Mouse (Mus musculus) heart, embryonic 16.5 days (tissue): ENCODE data around the gene Postn. TPM values are rescaled to one million over a fixed set of nuclear protein-coding genes. Genes with fewer than 3 reads are reported as not detected.
A peak's percentile ranks its signal among the peaks of the same experiment; 100 is the strongest.

Experiments used
- ATAC-seq: fragments of 200-750 bp; cut with Nextera tagmentation; replicated peaks from 2 replicates; pipeline ENCODE4 v1.8.0; 2017; ENCODE audit warnings: moderate number of reproducible peaks; ENCODE audit not compliant: insufficient read depth, low FRiP score; ENCODE audit errors: extremely low read depth
- H3K27ac ChIP-seq: fragments of 300-500 bp; sonication (generic); 2 replicates; pipeline ENCODE4 v1.5.1; 2014; ENCODE audit warnings: mild to moderate bottlenecking, low read length, control low read depth, moderate library complexity
- H3K27me3 ChIP-seq: fragments of 300-500 bp; sonication (generic); 2 replicates; pipeline ENCODE4 v1.6.1; 2014; ENCODE audit warnings: low read length, mixed read lengths; ENCODE audit not compliant: control insufficient read depth, insufficient read depth
- H3K36me3 ChIP-seq: fragments of 300-500 bp; sonication (generic); 2 replicates; pipeline ENCODE4 v1.6.1; 2014; ENCODE audit not compliant: control insufficient read depth, insufficient read depth
- H3K4me1 ChIP-seq: fragments of 300-500 bp; sonication (generic); 2 replicates; pipeline ENCODE4 v1.6.1; 2014; ENCODE audit warnings: low read length, mixed read lengths; ENCODE audit not compliant: control insufficient read depth, insufficient read depth
- H3K4me2 ChIP-seq: fragments of 300-500 bp; sonication (generic); 2 replicates; pipeline ENCODE4 v1.6.1; 2014; ENCODE audit warnings: low read depth, mild to moderate bottlenecking, control low read depth, low read length
- H3K4me3 ChIP-seq: fragments of 300-500 bp; sonication (generic); 2 replicates; pipeline ENCODE4 v1.5.1; 2014; ENCODE audit warnings: mild to moderate bottlenecking, control low read depth, low read length
- H3K9ac ChIP-seq: fragments of 300-500 bp; sonication (generic); 2 replicates; pipeline ENCODE4 v1.6.1; 2014; ENCODE audit warnings: low read length, control low read depth
- H3K9me3 ChIP-seq: fragments of 300-500 bp; sonication (generic); replicated peaks from 2 replicates; pipeline ENCODE4 v1.6.1; 2016; ENCODE audit warnings: low read length; ENCODE audit not compliant: control insufficient read depth
- WGBS: fragments of 180-500 bp; shearing (Covaris S2); extraction: QIAGEN DNeasy Blood & Tissue Kit; methylation state at CpG from one replicate; pipeline ENCODE4 v1.1.7; 2014; 5-methylcytosine and 5-hydroxymethylcytosine counted together
- polyA plus RNA-seq: library from polyadenylated mRNA; unstranded; fragments of >200 nt; fragmentation: Nextera tagmentation; extraction: Ambion mirVana; gene quantifications from 2 replicates; pipeline ENCODE4 v1.2.1, GENCODE M21; 2015

The Postn gene
- polyA plus RNA-seq, 1 experiment from 2014 or later: 476 TPM

GRCm38 (mm10) chr3:54411052-54411451 is 50.1 kb downstream of the Postn start:
- H3K4me1 ChIP-seq: no peaks in the 10 kb centered on the region
- no peaks in the 10 kb centered on the region for H3K9me3 ChIP-seq
- ATAC-seq: peak; percentile 52
- 58% methylated on average over 3 of the region's 3 CpGs for WGBS
- no peak overlapping the region for H3K9ac ChIP-seq
- H3K4me2 ChIP-seq: no peak overlapping the region
- no peaks in the 10 kb centered on the region for H3K36me3 ChIP-seq
- H3K4me3 ChIP-seq: no peak overlapping the region
- H3K27ac ChIP-seq: peak overlapping the region; percentile 56
- no peaks in the 10 kb centered on the region for H3K27me3 ChIP-seq

DNA sequence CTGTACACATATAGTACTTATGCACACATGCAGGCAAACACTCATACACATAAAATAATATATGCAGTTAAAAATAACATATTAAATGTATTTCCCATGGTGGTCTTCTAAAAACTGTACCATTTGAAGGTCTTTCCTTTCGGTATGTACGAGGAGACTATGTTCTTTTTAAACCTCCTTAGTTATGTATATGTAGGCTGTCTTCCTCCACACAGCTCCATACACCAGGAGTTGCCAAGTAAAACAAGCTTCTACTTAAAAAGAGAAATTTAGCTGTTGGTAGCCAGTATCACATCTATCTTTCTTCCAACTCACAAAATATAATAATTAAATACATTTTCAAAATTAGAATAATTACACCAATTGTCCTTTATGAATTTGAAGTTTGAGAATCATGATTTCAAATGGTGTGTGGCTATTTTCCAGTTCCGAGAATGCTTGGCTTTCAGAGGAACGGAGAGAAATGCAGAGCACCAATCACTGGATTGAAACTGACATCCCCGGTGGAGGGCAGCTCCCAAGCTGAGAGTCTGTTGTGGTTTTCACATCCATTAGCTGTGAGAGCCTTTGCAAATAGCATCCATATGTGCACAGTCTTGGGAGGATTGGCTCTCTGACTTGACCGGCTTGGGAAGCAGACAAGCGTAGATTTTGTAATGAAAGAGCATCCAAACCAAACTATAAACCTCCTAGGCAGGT is 52.1 kb downstream of the Postn start:
- H3K27me3 ChIP-seq: no peaks in the 10 kb centered on the region
- H3K36me3 ChIP-seq: no peaks in the 10 kb centered on the region
- H3K4me2 ChIP-seq: no peak overlapping the region
- ATAC-seq: no peak
- no peak overlapping the region for H3K9ac ChIP-seq
- H3K4me3 ChIP-seq: no peak overlapping the region
- WGBS: 69% methylated on average over 7 of the region's 7 CpGs
- no peaks in the 10 kb centered on the region for H3K9me3 ChIP-seq
- H3K27ac ChIP-seq: peak overlapping the region; percentile 59
- no peaks in the 10 kb centered on the region for H3K4me1 ChIP-seq

- Histone ChIP-seq H3K4me2 (no peak overlapping the region), H3K27ac (peak overlapping the region; percentile 59), H3K27me3 (no peaks in the 10 kb centered on the region), H3K9ac (no peak overlapping the region), H3K36me3 (no peaks in the 10 kb centered on the region), H3K4me3 (no peak overlapping the region), H3K4me1 (no peaks in the 10 kb centered on the region), H3K9me3 (no peaks in the 10 kb centered on the region)
- WGBS: 69% methylated on average over 1 of the region's 1 CpGs
- ATAC-seq: no peak
Measured at GRCm38 (mm10) chr3:54413584-54413897, 52.6 kb downstream of the Postn start.

DNA sequence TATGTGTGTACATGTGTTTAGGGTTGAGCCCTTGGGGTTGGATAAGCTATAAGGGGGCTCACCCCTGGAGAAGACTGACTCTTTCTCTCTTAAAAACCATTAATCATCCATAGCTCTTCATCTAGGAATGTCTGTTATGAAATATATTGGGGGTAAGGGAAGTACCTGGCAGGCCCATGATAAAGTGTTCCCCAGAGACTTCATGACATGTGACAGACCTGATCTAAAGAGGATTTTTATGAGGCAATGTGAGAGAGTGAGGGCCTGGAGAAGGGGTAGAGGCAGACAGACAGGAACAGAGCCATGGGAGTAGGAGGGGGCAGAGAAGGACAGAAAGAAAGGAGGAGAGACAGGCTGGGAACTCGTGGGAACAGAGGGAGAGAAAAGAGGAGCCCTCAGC is 53.5 kb downstream of the Postn start:
- no peak for ATAC-seq

DNA sequence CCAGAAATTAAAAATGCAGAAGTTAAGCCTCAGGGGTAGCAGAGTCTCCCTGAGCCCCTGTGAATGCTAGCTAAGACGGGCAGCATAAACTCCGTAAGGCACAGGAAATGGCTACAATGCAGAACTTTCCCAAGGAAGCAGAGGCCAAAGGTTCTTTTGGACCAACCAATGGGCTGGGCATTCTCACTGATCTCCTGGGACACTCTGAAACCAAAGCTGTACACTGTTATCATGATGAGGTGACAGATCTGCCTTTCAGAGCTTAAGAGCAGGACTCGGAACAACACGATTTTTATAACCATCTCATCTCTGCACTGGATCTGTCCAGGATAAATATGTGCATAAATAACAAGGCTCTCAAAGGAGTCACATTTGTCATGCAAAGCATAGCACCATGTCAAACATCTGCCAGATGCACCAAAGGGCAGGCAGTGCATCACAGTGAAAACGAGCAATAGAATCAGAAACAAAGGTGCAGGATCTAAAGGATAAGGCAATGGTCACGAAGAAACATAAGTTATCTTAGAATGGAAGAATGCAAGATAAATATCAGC is 57.0 kb downstream of the Postn start:
- Histone ChIP-seq H3K9me3 (no peaks in the 10 kb centered on the region), H3K27me3 (no peaks in the 10 kb centered on the region), H3K36me3 (no peaks in the 10 kb centered on the region), H3K4me1 (no peaks in the 10 kb centered on the region), H3K27ac (peak overlapping the region; percentile 24; the same call in 1 of the 2 replicates), H3K4me3 (no peak overlapping the region), H3K4me2 (no peak overlapping the region), H3K9ac (no peak overlapping the region)
- ATAC-seq: no peak
- 46% methylated on average over 6 of the region's 6 CpGs for WGBS

More for the DNA sequence above, 53.5 kb downstream of the Postn start:
- 68% methylated on average over 1 of the region's 1 CpGs for WGBS
- no peak overlapping the region for H3K4me2 ChIP-seq
- H3K36me3 ChIP-seq: no peaks in the 10 kb centered on the region
- H3K27ac ChIP-seq: no peak overlapping the region
- H3K9ac ChIP-seq: no peak overlapping the region
- H3K4me3 ChIP-seq: no peak overlapping the region
- no peaks in the 10 kb centered on the region for H3K9me3 ChIP-seq
- no peaks in the 10 kb centered on the region for H3K4me1 ChIP-seq
- H3K27me3 ChIP-seq: no peaks in the 10 kb centered on the region

GRCm38 (mm10) chr3:54420189-54420928 is 59.5 kb downstream of the Postn start:
- ATAC-seq: no peak
- Histone ChIP-seq H3K4me3 (no peak overlapping the region), H3K36me3 (no peaks in the 10 kb centered on the region), H3K4me2 (no peak overlapping the region), H3K4me1 (no peaks in the 10 kb centered on the region), H3K27me3 (no peaks in the 10 kb centered on the region), H3K9ac (no peak overlapping the region), H3K27ac (no peak overlapping the region), H3K9me3 (no peaks in the 10 kb centered on the region)
- 68% methylated on average over 10 of the region's 10 CpGs for WGBS

DNA sequence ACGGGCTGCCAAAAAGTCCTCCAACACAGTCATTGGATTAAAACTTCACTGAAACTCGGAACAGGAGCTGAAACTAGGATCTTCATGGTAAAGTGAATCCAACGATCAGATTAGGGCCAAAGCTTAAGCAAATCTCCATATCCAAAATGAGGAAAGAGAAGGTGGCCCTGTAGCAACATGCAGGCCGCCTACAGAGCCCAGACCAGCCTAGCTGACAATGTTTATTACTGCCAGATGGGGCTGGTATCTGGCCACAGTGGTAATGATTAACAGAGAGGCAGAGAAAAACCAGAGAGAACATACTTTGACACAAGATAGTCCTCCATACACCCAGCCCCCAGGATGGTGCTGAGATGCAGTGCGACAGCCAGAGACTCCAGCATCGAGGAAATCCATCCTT is 60.1 kb downstream of the Postn start:
- no peak overlapping the region for H3K27ac ChIP-seq
- no peaks in the 10 kb centered on the region for H3K4me1 ChIP-seq
- no peaks in the 10 kb centered on the region for H3K36me3 ChIP-seq
- ATAC-seq: no peak
- H3K4me3 ChIP-seq: no peak overlapping the region
- no peak overlapping the region for H3K4me2 ChIP-seq
- H3K9me3 ChIP-seq: no peaks in the 10 kb centered on the region
- no peak overlapping the region for H3K9ac ChIP-seq
- no peaks in the 10 kb centered on the region for H3K27me3 ChIP-seq
- WGBS: 72% methylated on average over 6 of the region's 6 CpGs

GRCm38 (mm10) chr3:54421666-54422065 is 60.8 kb downstream of the Postn start:
- WGBS: 87% methylated on average over 2 of the region's 2 CpGs

DNA sequence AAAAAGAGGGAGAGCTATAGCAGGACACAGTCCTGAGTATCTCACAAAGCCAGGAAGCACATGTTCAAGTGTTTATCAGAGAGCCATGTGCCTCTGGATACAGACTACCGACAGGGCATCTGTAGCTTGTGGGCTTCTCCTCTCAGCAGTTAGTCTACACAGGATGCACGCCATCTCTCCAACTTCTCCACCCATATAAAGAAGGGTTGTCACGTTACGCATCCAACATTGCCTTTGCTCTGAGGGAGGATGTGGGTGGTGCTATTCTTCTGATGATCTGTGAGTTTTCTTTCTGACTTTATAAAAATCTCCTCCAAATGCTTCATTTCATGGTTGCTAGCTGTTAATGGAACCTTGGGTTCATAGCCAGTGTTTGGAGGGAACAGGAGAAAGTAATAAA is 63.2 kb downstream of the Postn start:
- H3K27ac ChIP-seq: no peak overlapping the region
- no peak overlapping the region for H3K4me3 ChIP-seq
- 66% methylated on average over 4 of the region's 4 CpGs for WGBS
- no peaks in the 10 kb centered on the region for H3K27me3 ChIP-seq
- no peaks in the 10 kb centered on the region for H3K4me1 ChIP-seq
- no peaks in the 10 kb centered on the region for H3K9me3 ChIP-seq
- H3K4me2 ChIP-seq: no peak overlapping the region
- no peak overlapping the region for H3K9ac ChIP-seq
- ATAC-seq: 0 out of 2 replicates have a peak, but pooled peaks have one; percentile 14
- no peaks in the 10 kb centered on the region for H3K36me3 ChIP-seq

More at GRCm38 (mm10) chr3:54421666-54422065, 60.8 kb downstream of the Postn start:
- H3K9ac ChIP-seq: no peak overlapping the region
- no peak overlapping the region for H3K27ac ChIP-seq
- H3K4me2 ChIP-seq: no peak overlapping the region
- no peaks in the 10 kb centered on the region for H3K27me3 ChIP-seq
- no peak overlapping the region for H3K4me3 ChIP-seq
- ATAC-seq: no peak
- no peaks in the 10 kb centered on the region for H3K9me3 ChIP-seq
- H3K36me3 ChIP-seq: no peaks in the 10 kb centered on the region
- no peaks in the 10 kb centered on the region for H3K4me1 ChIP-seq
